Mouse (Mus musculus) limb, embryonic 14.5 days (tissue): ENCODE results near the gene Anks1b. TPM values are rescaled to one million over a fixed set of nuclear protein-coding genes. Genes with fewer than 3 reads are reported as not detected.

Experiments used
- ATAC-seq: fragments of 200-750 bp; cut with Nextera tagmentation; 2 replicates; pipeline ENCODE4 v1.8.0; 2017; ENCODE audit warnings: low read depth, moderate number of reproducible peaks, moderate TSS enrichment; ENCODE audit not compliant: low FRiP score
- DNase-seq: peaks from one replicate; pipeline ENCODE4 v3.0.0-alpha.2; 2015; ENCODE audit warnings: low spot score
- H3K27ac ChIP-seq: fragments of 300-500 bp; sonication (generic); replicated peaks from 2 replicates; pipeline ENCODE4 v1.5.1; 2014; ENCODE audit warnings: low read depth, mild to moderate bottlenecking, low read length, moderate library complexity, mixed read lengths
- H3K27me3 ChIP-seq: fragments of 300-500 bp; sonication (generic); 2 replicates; pipeline ENCODE4 v1.6.1; 2014; ENCODE audit warnings: low read length, mixed read lengths; ENCODE audit not compliant: control insufficient read depth, insufficient read depth
- H3K36me3 ChIP-seq: fragments of 300-500 bp; sonication (generic); 2 replicates; pipeline ENCODE4 v1.6.1; 2014; ENCODE audit warnings: mild to moderate bottlenecking, low read length, moderate library complexity, mixed read lengths; ENCODE audit not compliant: control insufficient read depth, insufficient read depth
- H3K4me1 ChIP-seq: fragments of 300-500 bp; sonication (generic); 2 replicates; pipeline ENCODE4 v1.6.1; 2014; ENCODE audit warnings: antibody characterized with exemption, low read length, mixed read lengths; ENCODE audit not compliant: control insufficient read depth, insufficient read depth
- H3K4me2 ChIP-seq: fragments of 300-500 bp; sonication (generic); replicated peaks from 2 replicates; pipeline ENCODE4 v1.6.1; 2014; ENCODE audit warnings: low read depth, mild to moderate bottlenecking, low read length, moderate library complexity; ENCODE audit not compliant: severe bottlenecking
- H3K4me3 ChIP-seq: fragments of 300-500 bp; sonication (generic); replicated peaks from 2 replicates; pipeline ENCODE4 v1.5.1; 2014; ENCODE audit warnings: low read length
- H3K9ac ChIP-seq: fragments of 300-500 bp; sonication (generic); 2 replicates; pipeline ENCODE4 v1.6.1; 2014; ENCODE audit warnings: mild to moderate bottlenecking, low read depth, low read length, moderate library complexity; ENCODE audit not compliant: severe bottlenecking
- H3K9me3 ChIP-seq: fragments of 300-500 bp; sonication (generic); 2 replicates; pipeline ENCODE4 v1.6.1; 2016; ENCODE audit warnings: low read length; ENCODE audit not compliant: control insufficient read depth
- POLR2A ChIP-seq: fragments of 200-500 bp; IDR thresholded peaks from 2 replicates; pipeline ENCODE4 v1.8.0; 2012; ENCODE audit warnings: inconsistent platforms, mild to moderate bottlenecking, moderate library complexity, borderline replicate concordance; ENCODE audit not compliant: insufficient read depth, insufficient read length; ENCODE audit errors: extremely low read depth
- WGBS: fragments of 180-500 bp; shearing (Covaris S2); extraction: QIAGEN DNeasy Blood & Tissue Kit; methylation state at CpG from one replicate; pipeline ENCODE4 v1.1.7; 2014; 5-methylcytosine and 5-hydroxymethylcytosine counted together
- polyA plus RNA-seq, 2 experiments: library from polyadenylated mRNA; depleted of rRNA in 1 of 2; stranded (reverse) in 1 of 2; unstranded in 1 of 2; fragments of >200 nt; fragmentation: Nextera tagmentation in 1 of 2; extraction: Ambion mirVana in 1 of 2; gene quantifications; 2 replicates each; pipeline versions ENCODE4 v1.2.1 to v1.2.3; 2012 to 2014

The Anks1b gene
- polyA plus RNA-seq, 2 experiments, result 2.6 to 4.3 TPM

- H3K27me3 ChIP-seq, result no peaks in the 10 kb centered on the region
- H3K4me1 ChIP-seq, result no peaks in the 10 kb centered on the region
- H3K4me3 ChIP-seq, result no peak overlapping the region
- H3K36me3 ChIP-seq, result peaks cover 51% of the 10 kb centered on the region
- 95% methylated on average over 6 of the region's 6 CpGs for WGBS
- TF ChIP-seq POLR2A, result no peak
- no peaks in the 10 kb centered on the region for H3K9me3 ChIP-seq
- H3K4me2 ChIP-seq, result no peak overlapping the region
- no peak overlapping the region for H3K27ac ChIP-seq
- ATAC-seq (no peak), DNase-seq (no peak)
- H3K9ac ChIP-seq, result no peak overlapping the region
Observed at GRCm38 (mm10) chr10:90992237-90992636, 1118.9 kb downstream of the Anks1b start.

- DNase-seq (no peak), ATAC-seq (no peak)
- Histone ChIP-seq H3K27ac (no peak overlapping the region), H3K9me3 (no peaks in the 10 kb centered on the region), H3K4me1 (no peaks in the 10 kb centered on the region), H3K27me3 (no peaks in the 10 kb centered on the region), H3K36me3 (peaks cover 59% of the 10 kb centered on the region), H3K9ac (no peak overlapping the region), H3K4me2 (no peak overlapping the region), H3K4me3 (no peak overlapping the region)
- 66% methylated on average over 5 of the region's 5 CpGs for WGBS
- no peak for TF ChIP-seq POLR2A
Observed at GRCm38 (mm10) chr10:90993869-90994268, 1120.6 kb downstream of the Anks1b start.

- H3K9me3 ChIP-seq, result no peaks in the 10 kb centered on the region
- H3K36me3 ChIP-seq, result peaks cover 36% of the 10 kb centered on the region
- no peaks in the 10 kb centered on the region for H3K27me3 ChIP-seq
- H3K27ac ChIP-seq, result no peak overlapping the region
- no peak overlapping the region for H3K4me2 ChIP-seq
- DNase-seq, result no peak
- H3K4me3 ChIP-seq, result no peak overlapping the region
- no peak for ATAC-seq
- no peaks in the 10 kb centered on the region for H3K4me1 ChIP-seq
- WGBS, result 80% methylated on average over 5 of the region's 5 CpGs
- no peak for TF ChIP-seq POLR2A
- no peak overlapping the region for H3K9ac ChIP-seq
Observed at GRCm38 (mm10) chr10:90999899-91000298, 1126.6 kb downstream of the Anks1b start.

- no peaks in the 10 kb centered on the region for H3K9me3 ChIP-seq
- peaks cover 25% of the 10 kb centered on the region for H3K36me3 ChIP-seq
- H3K27ac ChIP-seq, result no peak overlapping the region
- ATAC-seq (no peak), DNase-seq (peak; percentile 9)
- no peak for TF ChIP-seq POLR2A
- 79% methylated on average over 13 of the region's 13 CpGs for WGBS
- no peak overlapping the region for H3K4me2 ChIP-seq
- no peak overlapping the region for H3K9ac ChIP-seq
- no peaks in the 10 kb centered on the region for H3K4me1 ChIP-seq
- no peak overlapping the region for H3K4me3 ChIP-seq
- no peaks in the 10 kb centered on the region for H3K27me3 ChIP-seq
Observed at GRCm38 (mm10) chr10:91001421-91001820, 1128.1 kb downstream of the Anks1b start.

GRCm38 (mm10) chr10:91005858-91006538 lies 1132.7 kb downstream of the Anks1b start:
- no peak for TF ChIP-seq POLR2A
- H3K36me3 ChIP-seq, result peaks cover 24% of the 10 kb centered on the region
- WGBS, result 53% methylated on average over 12 of the region's 12 CpGs

More at GRCm38 (mm10) chr10:91005858-91006538, 1132.7 kb downstream of the Anks1b start:
- ATAC-seq (peak; percentile 81), DNase-seq (peak; percentile 63)
- Histone ChIP-seq H3K4me1 (no peaks in the 10 kb centered on the region), H3K27ac (0 out of 2 replicates have a peak overlapping the region, but pooled peaks have one; percentile 19), H3K4me2 (no peak overlapping the region), H3K9me3 (no peaks in the 10 kb centered on the region), H3K4me3 (no peak overlapping the region), H3K9ac (no peak overlapping the region), H3K27me3 (no peaks in the 10 kb centered on the region)

Other genes with a start within 250 kb of the Anks1b start
- 26.6 and 26.8 TPM in 2 replicates for gene Scyl2, start 187.2 kb upstream of the Anks1b start, polyA plus RNA-seq (2012; rRNA removed)
- 12.4 and 13.5 TPM in 2 replicates for gene Scyl2, start 187.2 kb upstream of the Anks1b start, polyA plus RNA-seq (2014; fragmentation: Nextera tagmentation; extraction: Ambion mirVana)
- 14.1 and 16.0 TPM in 2 replicates for gene Actr6, start 141.2 kb upstream of the Anks1b start, polyA plus RNA-seq (2012; rRNA removed)
- 32.1 and 34.3 TPM in 2 replicates for gene Actr6, start 141.2 kb upstream of the Anks1b start, polyA plus RNA-seq (2014; fragmentation: Nextera tagmentation; extraction: Ambion mirVana)
- 21.1 and 28.8 TPM in 2 replicates for gene Uhrf1bp1l, start 128.5 kb upstream of the Anks1b start, polyA plus RNA-seq (2012; rRNA removed)
- gene Uhrf1bp1l, start 128.5 kb upstream of the Anks1b start, polyA plus RNA-seq (2014; fragmentation: Nextera tagmentation; extraction: Ambion mirVana), result 24.0 and 26.9 TPM in 2 replicates